Mouse (Mus musculus) cortical plate, adult 2 months (tissue): ENCODE measurements around the gene 9930022D16Rik. TPM values are rescaled to one million over a fixed set of nuclear protein-coding genes. Genes with fewer than 3 reads are reported as not detected.

ENCODE experiments used
- H3K27ac ChIP-seq: fragments of 200-500 bp; 2 replicates; pipeline ENCODE4 v1.5.1; 2012; ENCODE audit warnings: low read length, control low read depth, inconsistent platforms; ENCODE audit not compliant: insufficient read depth
- H3K4me1 ChIP-seq: fragments of 200-500 bp; 2 replicates; pipeline ENCODE4 v1.6.1; 2011; ENCODE audit warnings: low read length; ENCODE audit not compliant: control insufficient read depth, insufficient read depth
- H3K4me3 ChIP-seq: fragments of 200-500 bp; 2 replicates; pipeline ENCODE4 v1.5.1; 2011; ENCODE audit warnings: mild to moderate bottlenecking, low read length, control low read depth; ENCODE audit not compliant: insufficient read depth
- CTCF ChIP-seq: fragments of 200-500 bp; IDR thresholded peaks from 2 replicates; pipeline ENCODE4 v1.5.1; 2011; ENCODE audit warnings: mild to moderate bottlenecking, control low read depth, low read length; ENCODE audit not compliant: insufficient read depth; ENCODE audit errors: extremely low read depth
- POLR2A ChIP-seq: fragments of 200-500 bp; IDR thresholded peaks from 2 replicates; pipeline ENCODE4 v1.6.1; 2011; ENCODE audit warnings: mild to moderate bottlenecking, low read length, control low read depth; ENCODE audit not compliant: insufficient read depth; ENCODE audit errors: extremely low read depth
- polyA plus RNA-seq: library from polyadenylated mRNA; depleted of rRNA; stranded (reverse); fragments of >200 nt; gene quantifications from 2 replicates; pipeline ENCODE4 v1.2.3, GENCODE M21; 2012; rRNA removed

Gene 9930022D16Rik
- polyA plus RNA-seq, 1 experiment, result 0.06 TPM

GRCm38 (mm10) chr11:109443468-109444263 lies 29.9 kb downstream of the 9930022D16Rik start:
- no peak overlapping the region for H3K4me3 ChIP-seq
- no peaks in the 10 kb centered on the region for H3K4me1 ChIP-seq
- TF ChIP-seq POLR2A (no peak), CTCF (no peak)
- no peak overlapping the region for H3K27ac ChIP-seq

- no peak overlapping the region for H3K4me3 ChIP-seq
- H3K4me1 ChIP-seq, result no peaks in the 10 kb centered on the region
- no peak overlapping the region for H3K27ac ChIP-seq
- TF ChIP-seq POLR2A (no peak), CTCF (0 out of 2 replicates have a peak, but pooled peaks have one; percentile 10)
Observed at GRCm38 (mm10) chr11:109444600-109444999, 30.9 kb downstream of the 9930022D16Rik start.

DNA sequence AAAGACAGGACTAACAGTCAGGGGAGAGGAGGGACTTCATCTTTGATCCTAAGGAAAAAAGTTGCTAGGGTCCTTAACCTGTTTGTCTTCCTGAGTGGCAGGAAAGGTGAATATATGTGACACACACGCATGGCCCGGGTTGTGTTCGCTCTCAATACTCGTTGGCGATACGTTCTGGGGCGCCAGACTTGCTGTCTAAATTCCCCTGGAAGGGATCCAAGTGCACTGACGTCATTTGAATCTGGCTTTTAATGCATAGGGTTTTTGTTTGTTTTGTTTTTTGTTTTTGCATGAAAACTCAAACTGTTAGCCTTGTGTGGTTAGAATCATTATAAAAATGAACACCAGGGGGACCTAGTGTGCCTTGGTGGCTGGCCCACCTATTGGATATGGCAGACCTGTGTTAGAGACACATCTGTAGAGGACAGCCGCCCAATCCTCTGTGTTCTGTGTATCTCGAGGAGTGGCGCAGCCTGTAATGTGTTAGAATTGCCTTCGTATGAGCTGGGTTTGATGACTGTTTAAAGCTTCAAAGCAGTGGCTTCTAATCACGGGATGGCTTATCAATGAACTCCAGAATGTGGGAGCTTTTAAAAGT lies 31.8 kb downstream of the 9930022D16Rik start:
- Histone ChIP-seq H3K27ac (no peak overlapping the region), H3K4me3 (no peak overlapping the region), H3K4me1 (no peaks in the 10 kb centered on the region)
- peak; percentile 78 for TF ChIP-seq CTCF
- no peak for TF ChIP-seq POLR2A

DNA sequence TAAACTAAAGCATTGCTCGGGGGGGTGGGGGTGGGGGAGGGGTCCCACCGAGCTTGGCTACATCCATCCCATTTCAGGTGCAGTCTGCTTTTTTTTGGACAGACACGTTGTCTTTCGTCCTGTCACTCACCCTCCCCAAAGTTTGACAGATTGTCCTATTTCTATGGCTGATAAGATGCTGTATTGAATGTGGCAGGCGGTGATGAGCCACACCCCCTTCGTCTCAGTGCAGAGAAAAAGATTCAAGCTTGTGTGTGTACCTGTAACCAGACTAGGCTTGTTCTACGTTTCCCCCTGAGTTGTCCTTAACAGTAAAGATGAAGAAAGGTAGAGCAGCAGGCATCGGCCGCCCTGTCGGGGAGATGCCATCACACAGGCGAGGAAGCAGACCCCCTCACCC lies 37.5 kb downstream of the 9930022D16Rik start:
- no peak overlapping the region for H3K27ac ChIP-seq
- no peaks in the 10 kb centered on the region for H3K4me1 ChIP-seq
- H3K4me3 ChIP-seq, result no peak overlapping the region
- TF ChIP-seq CTCF, result no peak
- TF ChIP-seq POLR2A, result no peak

DNA sequence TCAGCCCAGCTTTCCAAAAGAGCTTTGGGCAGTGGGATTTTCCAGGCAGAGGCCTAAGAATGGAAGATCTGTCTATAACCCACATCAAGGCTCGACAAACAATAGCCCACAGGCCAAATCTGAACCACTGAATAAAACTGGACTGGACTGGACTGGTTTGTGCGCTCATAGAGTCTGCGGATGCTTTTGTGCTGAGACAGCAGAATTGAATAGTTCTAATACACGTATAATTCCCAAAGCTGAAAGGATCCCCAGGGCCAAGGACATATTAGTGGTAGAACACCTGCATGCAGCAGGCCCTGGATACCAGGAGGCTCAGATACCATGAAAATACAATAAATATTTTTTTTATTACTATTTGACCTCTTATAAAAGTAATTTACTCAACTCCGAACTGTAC lies 42.5 kb downstream of the 9930022D16Rik start:
- TF ChIP-seq CTCF (no peak), POLR2A (no peak)
- no peak overlapping the region for H3K4me3 ChIP-seq
- no peak overlapping the region for H3K27ac ChIP-seq
- H3K4me1 ChIP-seq, result no peaks in the 10 kb centered on the region

DNA sequence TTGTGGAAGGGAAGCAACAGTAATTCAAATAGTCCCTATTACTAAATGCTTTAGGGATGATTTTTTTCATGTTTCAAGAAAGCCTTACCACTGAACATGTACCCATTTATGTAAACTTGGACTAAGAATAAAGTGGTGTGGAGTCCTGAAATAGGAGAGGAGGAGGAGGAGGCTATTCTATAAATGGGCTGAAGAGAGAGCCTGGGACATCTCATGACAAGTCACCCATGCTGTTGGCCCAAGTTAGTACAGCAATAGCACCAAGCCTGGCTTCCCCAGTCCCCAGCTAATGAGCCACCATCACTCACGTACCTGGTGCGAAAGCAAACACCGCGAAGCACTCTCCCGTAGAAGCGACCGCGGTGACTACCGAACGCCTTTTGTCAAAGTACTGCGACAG lies 44.4 kb downstream of the 9930022D16Rik start:
- TF ChIP-seq CTCF (no peak), POLR2A (no peak)
- H3K4me3 ChIP-seq, result no peak overlapping the region
- H3K4me1 ChIP-seq, result no peaks in the 10 kb centered on the region
- no peak overlapping the region for H3K27ac ChIP-seq

DNA sequence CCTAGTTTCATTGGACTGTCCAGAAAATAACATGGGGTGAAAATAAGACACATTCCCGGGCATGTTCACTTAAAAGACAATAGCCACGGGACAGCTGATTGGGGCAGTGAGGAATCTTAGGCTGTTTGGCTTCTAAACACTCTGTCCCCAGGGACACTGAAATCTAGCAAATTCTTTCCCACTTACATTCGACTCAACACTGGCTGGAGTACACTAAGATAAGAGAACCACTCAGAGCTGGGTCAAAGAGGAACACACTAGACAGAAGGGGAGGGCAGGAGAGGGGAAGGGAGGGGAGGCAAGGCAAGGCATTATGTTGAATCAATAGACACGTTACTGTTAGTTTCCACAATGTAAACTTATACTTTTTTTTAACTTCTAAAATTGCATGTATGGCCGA lies 46.9 kb downstream of the 9930022D16Rik start:
- Histone ChIP-seq H3K27ac (no peak overlapping the region), H3K4me1 (no peaks in the 10 kb centered on the region), H3K4me3 (no peak overlapping the region)
- TF ChIP-seq POLR2A (no peak), CTCF (no peak)

DNA sequence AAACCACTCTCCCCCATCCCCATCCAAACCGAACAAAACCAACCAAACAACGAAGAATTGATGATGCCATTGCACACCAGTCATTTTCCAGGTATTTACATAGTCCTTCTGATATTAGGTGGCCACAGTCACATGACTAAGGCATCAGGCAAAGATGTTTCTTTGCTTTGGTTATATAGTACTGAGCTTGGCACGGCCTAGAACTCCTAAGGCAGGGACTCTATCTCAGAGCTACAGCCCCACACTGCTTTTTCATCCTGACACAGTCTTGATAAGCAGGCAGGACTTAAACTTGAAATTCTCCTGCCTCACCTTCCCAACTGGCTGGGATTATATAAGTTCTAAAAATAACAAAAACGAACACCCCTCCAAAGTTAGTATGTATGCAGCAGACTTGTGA lies 51.4 kb downstream of the 9930022D16Rik start:
- H3K4me1 ChIP-seq, result no peaks in the 10 kb centered on the region
- TF ChIP-seq POLR2A (no peak), CTCF (no peak)
- H3K4me3 ChIP-seq, result no peak overlapping the region
- H3K27ac ChIP-seq, result no peak overlapping the region

DNA sequence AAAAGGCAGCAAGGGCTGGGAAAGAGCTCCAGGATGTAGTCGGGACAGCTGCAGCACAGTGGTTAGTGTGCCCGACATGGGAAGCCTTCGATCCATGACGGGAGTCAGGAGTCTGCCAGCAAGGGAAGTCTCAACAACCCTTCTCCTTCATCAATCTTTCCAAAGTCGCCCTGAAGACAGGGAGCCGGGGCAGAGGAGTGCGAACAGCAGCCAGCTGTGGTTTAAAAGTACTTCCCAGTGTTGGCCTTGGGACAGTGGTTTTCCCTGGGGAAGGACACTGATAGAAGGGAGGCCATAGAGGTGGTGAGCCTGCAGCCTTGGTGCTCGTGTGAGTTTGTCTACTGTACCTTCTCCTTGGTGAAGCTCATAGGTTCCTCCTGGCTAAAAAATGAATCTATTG lies 53.3 kb downstream of the 9930022D16Rik start:
- no peak overlapping the region for H3K4me3 ChIP-seq
- TF ChIP-seq CTCF (no peak), POLR2A (no peak)
- H3K27ac ChIP-seq, result no peak overlapping the region
- no peaks in the 10 kb centered on the region for H3K4me1 ChIP-seq

- Histone ChIP-seq H3K27ac (no peak overlapping the region), H3K4me3 (no peak overlapping the region), H3K4me1 (no peaks in the 10 kb centered on the region)
- no peak for TF ChIP-seq CTCF
- no peak for TF ChIP-seq POLR2A
Observed at GRCm38 (mm10) chr11:109468133-109468532, 54.4 kb downstream of the 9930022D16Rik start.

Other genes starting within 250 kb of the 9930022D16Rik start
- gene Rgs9, start 115.8 kb upstream of the 9930022D16Rik start, polyA plus RNA-seq, result 12.5 and 57.8 TPM in 2 replicates
- 35.5 and 37.0 TPM in 2 replicates for gene Gna13, start 51.1 kb upstream of the 9930022D16Rik start, polyA plus RNA-seq
- 59.5 and 65.9 TPM in 2 replicates for gene Amz2, start 12.0 kb downstream of the 9930022D16Rik start, polyA plus RNA-seq
- 23.2 and 26.8 TPM in 2 replicates for gene Arsg, start 59.5 kb downstream of the 9930022D16Rik start, polyA plus RNA-seq
- gene Slc16a6, start 59.7 kb downstream of the 9930022D16Rik start, polyA plus RNA-seq, result 7.2 and 7.8 TPM in 2 replicates
- gene Wipi1, start 198.1 kb downstream of the 9930022D16Rik start, polyA plus RNA-seq, result 19.6 and 20.2 TPM in 2 replicates
- 415 and 426 TPM in 2 replicates for gene Prkar1a, start 235.5 kb downstream of the 9930022D16Rik start, polyA plus RNA-seq